Mouse (Mus musculus): ENCODE results near the gene Gm8020. TPM values are rescaled to one million over a fixed set of nuclear protein-coding genes. Genes with fewer than 3 reads are reported as not detected.
A peak's percentile ranks its signal among the peaks of the same experiment; 100 is the strongest.
"Not testable (repeated sequence)": the region's sequence is repeated elsewhere in the genome, so short reads cannot be mapped to it uniquely, and the experiment has no call there.

Gene Gm8020
- total RNA-seq (2021) = not detected
- long read RNA-seq = 0 reads

DNA sequence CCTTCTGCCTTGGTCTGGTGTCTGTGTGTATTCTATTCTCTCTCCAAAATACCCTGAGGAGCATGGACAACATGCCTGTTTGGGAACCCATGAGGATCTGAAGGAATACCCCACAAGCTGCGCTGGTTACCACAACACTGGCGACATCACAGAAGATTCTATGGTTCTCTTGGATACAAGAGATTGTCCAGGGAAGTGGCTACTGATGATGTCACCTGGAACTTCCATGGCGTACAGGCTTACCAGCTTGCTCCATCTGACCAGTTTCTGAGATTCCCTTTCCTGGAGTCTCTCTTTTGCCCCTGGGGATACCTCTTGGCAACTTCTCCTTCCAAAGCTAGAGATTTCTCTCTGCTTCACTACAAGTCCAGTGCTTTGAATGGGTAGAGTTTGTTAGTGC, at the start of gene Gm8020:
Gene Gm8020, minus strand, starts transcription at position 101 of the 400 bp plus-strand sequence.
- DNase-seq (ENCODE audit: low spot score in 2 of 2) = not testable (repeated sequence)

DNA sequence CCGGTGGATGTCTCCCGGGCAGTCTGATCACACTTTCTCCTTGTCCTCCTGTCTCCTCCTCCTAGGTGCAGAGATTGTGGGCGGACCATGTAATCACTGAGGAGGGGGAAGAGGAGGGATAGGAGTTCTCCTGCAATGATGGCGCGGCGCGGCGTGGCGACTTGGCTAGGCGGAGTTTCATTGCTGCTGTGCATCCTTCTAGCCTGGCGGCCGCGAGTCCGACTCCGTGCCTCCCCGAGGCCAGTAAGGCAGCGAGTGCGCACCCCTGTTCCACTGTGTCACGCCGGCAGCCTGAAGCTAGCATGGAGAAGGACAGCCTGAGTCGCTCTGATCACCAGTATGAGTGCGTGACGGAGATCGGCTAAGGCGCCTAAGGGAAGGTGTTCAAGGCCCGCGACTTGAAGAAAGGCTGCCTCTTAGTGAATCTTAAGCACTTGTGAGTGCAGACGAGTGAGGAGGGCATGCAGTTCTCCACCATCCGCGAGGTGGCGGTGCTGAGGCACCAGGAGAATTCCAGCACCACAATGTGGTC, 41.1 kb upstream of the Gm8020 start:
- DNase-seq (ENCODE audit: low spot score in 2 of 2) = peak; percentile 32 to 65

DNA sequence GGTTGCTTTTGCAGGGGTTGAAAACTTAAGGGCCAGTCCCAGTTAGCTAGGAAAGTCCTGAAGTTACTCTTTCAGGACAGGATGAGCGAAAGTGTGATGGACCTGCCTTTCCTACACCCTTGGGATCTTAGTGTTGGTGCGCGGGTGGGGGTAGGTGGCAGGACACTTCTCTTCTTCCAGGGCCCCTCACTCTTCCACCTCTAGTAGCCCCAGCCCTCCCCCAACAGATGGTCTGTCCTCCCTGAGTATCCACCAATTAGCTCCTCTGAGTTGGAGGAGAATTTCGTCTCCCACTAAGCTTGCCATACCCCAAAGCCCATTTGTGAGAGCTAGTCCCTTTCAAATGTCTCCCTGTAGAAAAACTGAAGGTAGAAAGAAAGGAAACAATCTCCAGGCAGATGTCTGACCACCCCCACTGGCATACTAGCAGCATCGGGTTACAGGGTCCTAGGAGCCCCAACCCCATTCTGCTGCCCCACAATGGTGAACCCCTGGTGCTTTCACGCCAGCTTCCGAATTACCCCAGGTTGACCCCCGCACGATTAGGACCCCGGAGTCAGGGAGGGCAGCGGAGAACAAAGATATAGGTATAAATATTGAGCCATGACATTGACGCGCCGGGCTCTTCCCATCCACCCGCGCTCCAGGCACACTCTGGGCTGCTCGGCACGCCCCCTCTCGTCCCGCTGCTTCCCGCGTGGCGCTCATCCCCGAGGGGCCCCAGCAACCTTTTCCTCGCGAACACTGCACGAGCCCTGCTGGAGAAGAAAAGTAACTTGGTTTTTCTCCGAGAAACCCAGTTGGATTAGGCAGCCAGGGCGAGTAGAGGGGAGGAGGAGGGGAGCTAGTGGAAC, 40.4 kb upstream of the Gm8020 start:
- not testable (repeated sequence) for DNase-seq (ENCODE audit: low spot score in 2 of 2)

DNA sequence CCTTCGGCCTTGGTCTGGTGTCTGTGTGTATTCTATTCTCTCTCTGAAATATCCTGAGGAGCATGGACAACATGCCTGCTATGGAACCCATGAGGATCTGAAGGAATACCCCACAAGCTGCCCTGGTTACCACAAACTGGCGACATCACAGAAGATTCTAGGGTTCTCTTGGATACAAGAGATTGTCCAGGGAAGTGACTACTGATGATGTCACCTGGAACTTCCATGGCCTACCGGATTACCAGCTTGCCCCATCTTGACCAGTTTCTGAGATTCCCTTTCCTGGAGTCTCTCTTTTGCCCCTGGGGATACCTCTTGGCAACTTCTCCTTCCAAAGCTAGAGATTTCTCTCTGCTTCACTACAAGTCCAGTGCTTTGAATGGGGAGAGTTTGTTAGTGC, 22.0 kb upstream of the Gm8020 start, which contains the start of gene Gm8024:
Gene Gm8024, minus strand, starts transcription at position 101 of the 400 bp plus-strand sequence.
- DNase-seq (ENCODE audit: low spot score in 2 of 2) = not testable (repeated sequence)

DNA sequence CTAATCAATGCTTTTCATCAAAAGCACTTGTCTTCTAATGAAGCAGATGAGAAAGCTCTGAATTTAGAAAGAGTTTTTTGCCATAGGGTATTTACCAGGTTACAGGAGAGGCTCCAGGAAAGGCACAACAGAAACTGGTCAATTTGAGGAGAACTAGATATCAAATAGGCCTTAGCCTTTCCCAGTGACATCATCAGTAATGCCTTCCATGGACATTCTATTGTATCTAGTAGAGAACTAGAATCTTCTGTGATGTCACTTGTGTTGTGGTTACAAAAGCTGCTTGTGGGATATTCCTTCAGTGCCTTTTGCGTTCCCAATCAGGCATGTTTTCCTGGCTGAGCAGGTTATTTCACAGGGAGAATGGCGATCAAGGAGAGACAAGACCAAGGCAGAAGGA, 38.6 kb downstream of the Gm8020 start, which contains the start of gene Gm8011:
Gene Gm8011, plus strand, starts transcription at position 301 of the 400 bp plus-strand sequence.
- not testable (repeated sequence) for DNase-seq (ENCODE audit: low spot score in 2 of 2)

Other genes with a start within 250 kb of the Gm8020 start
- not detected for gene Gm17026, start 242.3 kb downstream of the Gm8020 start, total RNA-seq (2021)
- not detected for gene Gm9611, start 205.0 kb downstream of the Gm8020 start, total RNA-seq (2021)
- gene Gm7995, start 192.1 kb downstream of the Gm8020 start, total RNA-seq (2021) = not detected
- not detected for gene Gm8005, start 62.7 kb downstream of the Gm8020 start, total RNA-seq (2021)
- not detected for gene Gm8011, start 38.5 kb downstream of the Gm8020 start, total RNA-seq (2021)
- not detected for gene Gm8024, start 21.9 kb upstream of the Gm8020 start, total RNA-seq (2021)
- not detected for gene Gm17124, start 97.5 kb upstream of the Gm8020 start, total RNA-seq (2021)
- not detected for gene Gm3633, start 139.6 kb upstream of the Gm8020 start, total RNA-seq (2021)
- gene Gm10378, start 153.6 kb upstream of the Gm8020 start, total RNA-seq (2021) = not detected